Mouse (Mus musculus) liver, embryonic 14 days (tissue): Measurements from ENCODE around the gene Olfr1368. TPM values are rescaled to one million over a fixed set of nuclear protein-coding genes. Genes with fewer than 3 reads are reported as not detected.

Source experiments
- polyA plus RNA-seq: library from polyadenylated mRNA; depleted of rRNA; stranded (reverse); fragments of >200 nt; gene quantifications from 2 replicates; pipeline ENCODE4 v1.2.3, GENCODE M21; 2012; rRNA removed

The Olfr1368 gene
- polyA plus RNA-seq, result not detected in 2 replicates

GRCm38 (mm10) chr13:21145767-21146166 is at the start of gene Olfr1368:
Gene Olfr1368 (minus strand): TSS chr13:21145867.

DNA sequence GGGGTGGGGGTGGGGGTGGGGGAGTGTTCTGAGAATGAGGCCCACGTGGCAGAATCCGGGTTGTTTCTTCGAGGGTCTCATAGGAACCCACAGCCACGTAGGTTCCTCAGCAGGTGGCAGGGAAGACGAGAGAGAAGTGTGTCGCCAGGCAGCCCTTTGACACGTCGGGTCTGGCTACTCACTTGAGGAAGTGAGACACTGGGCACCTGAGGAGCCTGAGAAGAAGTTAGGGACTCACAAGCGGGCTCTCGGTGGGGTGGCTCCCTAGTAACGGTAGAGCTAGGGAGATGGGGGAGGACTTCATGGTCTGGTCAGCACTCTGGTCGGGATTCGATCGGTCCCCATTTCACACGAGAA is 33.7 kb upstream of the Olfr1368 start, which contains the start of gene Trim27:
Gene Trim27 (plus strand): TSS at position 79 of the 357 bp plus-strand sequence.

DNA sequence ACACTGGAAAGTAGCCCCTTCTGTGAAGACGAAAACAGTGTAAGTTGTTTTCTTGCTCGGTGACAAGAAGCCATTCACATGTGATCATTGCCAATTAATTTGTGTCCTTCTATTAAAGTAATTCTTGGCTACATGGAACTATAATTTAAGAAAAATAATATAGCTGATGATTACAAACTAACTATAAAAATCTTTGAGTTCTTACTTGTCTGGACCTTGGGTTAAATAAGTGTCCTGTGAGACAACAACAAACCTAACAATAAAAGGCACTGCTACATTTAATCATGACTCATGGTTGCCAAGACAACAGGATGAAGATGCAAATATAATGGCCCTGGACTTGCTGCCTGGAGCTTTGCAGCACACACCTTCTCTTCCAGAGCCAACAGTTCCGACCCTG is 16.3 kb downstream of the Olfr1368 start, which contains the start of gene Olfr263:
Gene Olfr263 (plus strand): TSS at position 301 of the 400 bp plus-strand sequence.

DNA sequence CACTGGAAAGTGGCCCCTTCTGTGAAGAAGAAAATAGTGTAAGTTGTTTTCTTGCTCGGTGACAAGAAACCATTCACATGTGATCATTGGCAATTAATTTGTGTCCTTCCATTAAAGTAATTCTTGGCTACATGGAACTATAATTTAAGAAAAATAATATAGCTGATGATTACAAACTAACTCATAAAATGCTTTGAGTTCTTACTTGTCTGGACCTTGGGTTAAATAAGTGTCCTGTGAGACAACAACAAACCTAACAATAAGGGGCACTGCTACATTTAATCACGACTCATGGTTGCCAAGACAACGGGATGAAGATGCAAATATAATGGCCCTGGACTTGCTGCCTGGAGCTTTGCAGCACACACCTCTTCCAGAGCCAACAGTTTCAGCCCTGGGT is 34.5 kb downstream of the Olfr1368 start, which contains the start of gene Olfr1369-ps1:
Gene Olfr1369-ps1 (plus strand): TSS at position 301 of the 400 bp plus-strand sequence.

Other genes with a start within 250 kb of the Olfr1368 start
- gene Olfr1370, start 70.9 kb downstream of the Olfr1368 start, polyA plus RNA-seq, result not detected in 2 replicates
- gene Olfr1369-ps1, start 34.4 kb downstream of the Olfr1368 start, polyA plus RNA-seq, result not detected in 2 replicates
- gene Olfr263, start 16.2 kb downstream of the Olfr1368 start, polyA plus RNA-seq, result not detected in 2 replicates
- gene Trim27, start 33.6 kb upstream of the Olfr1368 start, polyA plus RNA-seq, result 34.8 and 38.8 TPM in 2 replicates
- not detected in 2 replicates for gene Gpx5, start 146.9 kb upstream of the Olfr1368 start, polyA plus RNA-seq
- gene Gpx6, start 166.3 kb upstream of the Olfr1368 start, polyA plus RNA-seq, result 0.06 TPM in 1 of 2 replicates, not detected in the other
- not detected in 2 replicates for gene Olfr1367, start 201.0 kb upstream of the Olfr1368 start, polyA plus RNA-seq
- gene Zscan12, start 217.0 kb upstream of the Olfr1368 start, polyA plus RNA-seq, result 2.6 and 2.8 TPM in 2 replicates